Mouse (Mus musculus): Measurements from ENCODE around the gene Msrb3.
"Not testable (repeated sequence)": the region's sequence is repeated elsewhere in the genome, so short reads cannot be mapped to it uniquely, and the experiment has no call there.

Msrb3 gene

GRCm38 (mm10) chr10:120751295-120751722 is 147.6 kb downstream of the Msrb3 start:
- DNase-seq (ENCODE audit: low spot score in 2 of 2): no peak

GRCm38 (mm10) chr10:120749556-120749955 is 149.3 kb downstream of the Msrb3 start:
- DNase-seq (ENCODE audit: low spot score in 2 of 2): not testable (repeated sequence)

- no peak for DNase-seq (ENCODE audit: low spot score in 2 of 2)
These were observed 150.7 kb downstream of the Msrb3 start for GRCm38 (mm10) chr10:120748156-120748555.

GRCm38 (mm10) chr10:120745138-120745856 is 153.6 kb downstream of the Msrb3 start:
- DNase-seq (ENCODE audit: low spot score in 2 of 2): no peak

- DNase-seq (ENCODE audit: low spot score in 2 of 2): no peak
These were observed 154.3 kb downstream of the Msrb3 start for GRCm38 (mm10) chr10:120744441-120745137.

- DNase-seq (ENCODE audit: low spot score in 2 of 2): no peak
These were observed 162.3 kb downstream of the Msrb3 start for GRCm38 (mm10) chr10:120736508-120737069.

GRCm38 (mm10) chr10:120735722-120736507 is 163.0 kb downstream of the Msrb3 start:
- DNase-seq (ENCODE audit: low spot score in 2 of 2): no peak

- no peak for DNase-seq (ENCODE audit: low spot score in 2 of 2)
These were observed 164.5 kb downstream of the Msrb3 start for GRCm38 (mm10) chr10:120734364-120734763.
